Mouse (Mus musculus) megakaryocyte, adult 5-6 weeks (primary cell): Measurements from ENCODE around the gene Pou6f1. TPM values are rescaled to one million over a fixed set of nuclear protein-coding genes. Genes with fewer than 3 reads are reported as not detected.
A peak's percentile ranks its signal among the peaks of the same experiment; 100 is the strongest.
"Not testable (repeated sequence)": the region's sequence is repeated elsewhere in the genome, so short reads cannot be mapped to it uniquely, and the experiment has no call there.

ENCODE experiments used
- ATAC-seq: 2 replicates; pipeline ENCODE4 v1.8.0; 2016; ENCODE audit warnings: mild to moderate bottlenecking, inconsistent platforms; ENCODE audit not compliant: poor library complexity, severe bottlenecking
- total RNA-seq, 2 experiments: library from RNA; stranded (forward) in 1 of 2; stranded (reverse) in 1 of 2; fragments of 153-499, 151-499 nt in 1 of 2; fragments of 221-1000, 200-1000 nt in 1 of 2; gene quantifications; 2 replicates each; pipeline versions ENCODE4 v1.2.3 to v1.2.4; 2015 to 2017

Gene Pou6f1
- total RNA-seq, 2 experiments from 2014 or later: 0.73 to 1.0 TPM

DNA sequence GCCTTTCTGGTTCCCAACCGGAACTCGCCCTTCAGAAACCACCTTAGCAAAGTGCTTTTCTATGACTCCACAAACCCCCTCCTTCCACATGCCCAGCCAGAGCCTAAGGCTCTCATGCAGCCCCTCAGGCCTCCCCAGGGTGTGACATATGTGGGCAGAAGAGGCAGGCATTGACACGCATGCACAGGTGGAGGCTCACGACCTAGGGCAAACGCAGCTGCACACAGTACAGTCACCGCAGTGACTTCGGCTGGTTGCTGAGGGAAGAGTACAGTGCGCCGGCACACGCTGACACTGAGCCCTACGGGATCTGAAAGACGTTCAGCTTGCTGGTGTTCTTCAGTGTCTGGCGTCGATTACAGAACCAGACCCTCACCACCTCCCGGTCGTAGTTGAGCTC is 21.8 kb downstream of the Pou6f1 start:
- ATAC-seq: no peak

GRCm38 (mm10) chr15:100576810-100577209 is 23.0 kb downstream of the Pou6f1 start:
- no peak for ATAC-seq

DNA sequence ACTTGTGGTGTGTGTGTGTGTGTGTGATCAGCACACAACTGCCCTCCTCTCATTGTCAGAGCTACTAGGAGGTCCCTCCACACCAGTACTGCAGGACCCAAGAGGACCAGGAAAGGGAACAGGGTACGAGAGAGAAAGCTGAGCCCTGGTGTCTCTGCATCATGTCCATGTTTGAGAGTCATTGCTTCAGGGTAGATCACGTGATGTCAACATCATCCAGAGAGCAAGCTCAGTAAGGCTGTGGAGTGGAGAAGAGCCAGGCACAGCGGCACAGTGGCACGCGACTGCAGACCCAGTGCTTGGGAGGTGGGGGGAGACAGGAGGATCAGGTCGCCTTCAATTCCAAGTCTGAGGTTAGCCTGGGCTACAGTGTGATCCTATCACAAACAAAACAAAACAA is 23.4 kb downstream of the Pou6f1 start:
- no peak for ATAC-seq

- ATAC-seq: no peak
These were observed 24.4 kb downstream of the Pou6f1 start for GRCm38 (mm10) chr15:100575366-100575765.

- ATAC-seq: no peak
These were observed 25.4 kb downstream of the Pou6f1 start for GRCm38 (mm10) chr15:100574378-100574777.

GRCm38 (mm10) chr15:100573946-100574345 is 25.8 kb downstream of the Pou6f1 start:
- no peak for ATAC-seq

GRCm38 (mm10) chr15:100569239-100569638 is 30.5 kb downstream of the Pou6f1 start:
- no peak for ATAC-seq

DNA sequence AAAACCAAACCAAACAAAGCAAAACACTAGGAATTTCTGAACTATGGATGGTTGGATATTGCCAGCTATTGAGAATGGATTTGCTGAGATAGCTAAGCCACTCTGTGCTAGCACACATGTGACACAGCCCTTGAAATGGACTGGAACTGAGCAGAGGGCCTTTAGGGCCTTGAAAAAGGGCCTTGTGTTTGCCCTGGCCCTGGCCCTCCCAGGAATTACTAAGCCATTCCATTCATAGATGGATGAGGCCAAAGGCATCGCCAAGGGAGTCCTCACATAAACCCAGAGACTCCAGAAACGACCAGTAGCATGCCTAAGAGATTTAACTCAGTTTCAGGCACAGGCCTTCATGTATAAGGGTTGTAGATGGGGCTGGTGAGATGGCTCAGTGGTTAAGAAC is 33.3 kb downstream of the Pou6f1 start:
- ATAC-seq: no peak

GRCm38 (mm10) chr15:100557705-100558433 is 41.9 kb downstream of the Pou6f1 start:
- no peak for ATAC-seq

DNA sequence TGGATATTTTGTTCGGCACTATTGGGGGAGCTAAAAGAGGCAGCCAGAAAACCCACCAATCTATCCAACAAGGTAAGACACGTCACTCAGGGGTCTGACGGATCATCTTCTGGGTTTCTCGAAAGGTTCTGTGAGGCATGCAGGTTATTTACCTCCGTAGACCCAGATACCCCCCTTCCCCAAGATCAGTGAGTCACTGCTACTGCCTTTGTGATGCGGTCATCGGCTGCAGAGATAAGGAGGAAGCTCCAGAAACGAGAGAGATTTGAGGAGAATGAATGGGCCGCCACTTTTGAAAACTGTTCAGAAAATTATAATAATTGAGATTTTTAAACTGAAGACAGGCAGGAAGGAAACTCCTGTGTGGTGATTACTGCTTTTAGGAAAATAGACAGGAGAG is 43.4 kb downstream of the Pou6f1 start:
- ATAC-seq: no peak

DNA sequence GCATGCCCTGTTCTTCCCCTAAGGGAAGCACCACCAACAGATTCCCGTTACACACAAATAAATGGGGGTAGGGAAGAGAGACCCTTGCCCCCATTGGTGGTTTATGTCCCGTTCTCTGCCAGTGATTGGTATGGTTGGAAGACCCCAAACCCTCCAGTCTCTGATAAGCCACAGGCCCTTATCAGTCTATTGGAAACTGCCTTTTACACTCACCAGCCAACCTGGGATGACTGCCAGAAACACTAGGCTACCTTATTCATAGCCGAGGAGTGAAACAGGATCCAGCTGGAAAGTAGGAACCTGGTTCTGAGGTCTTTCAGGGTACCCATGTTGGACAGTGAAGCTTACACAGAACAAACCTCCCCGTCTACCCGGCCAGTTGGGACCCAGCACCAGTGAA is 43.8 kb downstream of the Pou6f1 start:
- no peak for ATAC-seq

DNA sequence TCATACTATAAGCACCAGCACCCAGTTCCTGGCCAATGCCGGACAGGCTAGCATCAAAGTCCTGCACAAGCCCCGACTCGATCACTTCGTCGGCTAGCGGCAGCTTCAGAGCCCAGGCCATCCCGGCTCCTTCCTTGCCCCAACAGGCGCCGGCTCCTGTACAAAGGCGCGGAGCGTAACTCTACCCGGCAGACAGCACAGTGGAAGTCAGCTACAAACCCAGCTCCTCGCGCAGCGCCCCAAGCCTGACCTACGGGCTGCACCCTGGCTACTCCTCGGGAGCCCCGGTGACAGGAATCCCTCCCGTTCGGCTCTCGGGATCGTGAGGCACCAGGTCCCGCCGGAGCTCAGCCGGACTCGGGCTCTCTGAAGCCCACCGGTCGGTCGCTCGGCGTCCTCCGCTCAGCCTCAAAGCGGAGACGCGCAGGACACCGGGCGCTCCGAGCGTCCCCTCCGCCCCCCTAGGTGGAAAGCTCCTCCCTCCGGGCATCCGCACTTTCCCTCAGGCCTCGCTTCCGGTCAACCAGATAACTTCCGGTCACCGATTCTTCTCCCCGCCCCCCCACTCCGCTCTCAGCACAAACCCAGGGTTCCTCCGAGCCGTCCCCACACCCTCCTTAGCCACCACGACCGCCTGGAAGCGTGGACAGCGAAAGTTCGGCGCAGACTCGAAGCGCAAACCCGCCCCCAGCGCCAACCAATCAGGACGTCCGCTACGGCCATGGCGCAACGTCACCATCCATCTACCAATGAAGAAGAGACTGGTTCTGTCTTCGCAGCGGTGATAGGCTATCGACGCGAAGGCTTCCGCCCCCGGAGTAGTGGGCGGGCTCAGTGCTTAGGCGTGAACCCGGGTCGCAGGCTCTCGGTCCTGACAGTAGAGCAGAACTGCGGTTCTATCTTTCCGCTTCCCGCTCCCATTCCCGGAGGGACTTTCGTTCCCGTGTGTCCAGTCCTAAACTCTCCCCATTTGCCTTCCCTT is 48.2 kb downstream of the Pou6f1 start, which contains the start of gene Tfcp2:
Tfcp2 (minus strand) TSS at position 683 of the 982 bp plus-strand sequence.
- ATAC-seq: peak; percentile 100

DNA sequence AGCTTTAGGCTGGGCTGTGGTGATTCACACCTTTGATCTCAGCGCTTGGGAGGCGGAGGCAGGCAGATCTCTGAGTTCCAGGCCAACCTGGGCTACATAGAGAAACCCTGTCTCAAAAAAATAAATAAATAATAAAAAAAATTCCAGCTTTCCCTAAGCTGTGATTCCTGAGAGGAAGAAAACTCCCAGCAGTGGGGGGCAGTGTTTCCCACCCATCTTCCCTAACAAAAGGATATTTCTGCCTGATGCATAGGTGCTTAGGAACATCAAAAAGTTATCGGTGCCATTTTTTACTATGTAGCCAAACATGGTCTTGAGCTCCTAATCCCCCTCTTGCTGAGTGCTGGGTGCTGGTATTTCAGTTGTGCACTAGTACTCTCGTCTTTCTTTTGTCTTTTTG is 49.5 kb downstream of the Pou6f1 start:
- ATAC-seq: no peak

DNA sequence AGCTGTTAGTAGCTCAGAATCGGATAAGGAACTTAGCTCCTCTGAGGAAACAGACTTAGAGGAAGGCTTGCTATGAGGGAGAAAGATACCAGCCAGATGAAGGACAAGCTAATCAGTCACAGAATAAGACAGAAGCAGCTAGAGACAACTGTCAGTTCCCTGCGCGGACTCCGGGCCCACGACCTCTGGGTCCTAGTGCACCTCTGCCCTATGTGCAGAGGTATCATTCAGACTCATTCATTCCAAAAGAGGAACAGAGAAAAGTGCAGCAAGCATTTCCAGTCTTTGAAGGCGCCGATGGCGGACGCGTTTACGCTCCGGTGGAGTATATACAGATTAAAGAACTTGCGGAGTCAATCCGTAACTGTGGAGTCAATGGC is 56.1 kb downstream of the Pou6f1 start:
- not testable (repeated sequence) for ATAC-seq

DNA sequence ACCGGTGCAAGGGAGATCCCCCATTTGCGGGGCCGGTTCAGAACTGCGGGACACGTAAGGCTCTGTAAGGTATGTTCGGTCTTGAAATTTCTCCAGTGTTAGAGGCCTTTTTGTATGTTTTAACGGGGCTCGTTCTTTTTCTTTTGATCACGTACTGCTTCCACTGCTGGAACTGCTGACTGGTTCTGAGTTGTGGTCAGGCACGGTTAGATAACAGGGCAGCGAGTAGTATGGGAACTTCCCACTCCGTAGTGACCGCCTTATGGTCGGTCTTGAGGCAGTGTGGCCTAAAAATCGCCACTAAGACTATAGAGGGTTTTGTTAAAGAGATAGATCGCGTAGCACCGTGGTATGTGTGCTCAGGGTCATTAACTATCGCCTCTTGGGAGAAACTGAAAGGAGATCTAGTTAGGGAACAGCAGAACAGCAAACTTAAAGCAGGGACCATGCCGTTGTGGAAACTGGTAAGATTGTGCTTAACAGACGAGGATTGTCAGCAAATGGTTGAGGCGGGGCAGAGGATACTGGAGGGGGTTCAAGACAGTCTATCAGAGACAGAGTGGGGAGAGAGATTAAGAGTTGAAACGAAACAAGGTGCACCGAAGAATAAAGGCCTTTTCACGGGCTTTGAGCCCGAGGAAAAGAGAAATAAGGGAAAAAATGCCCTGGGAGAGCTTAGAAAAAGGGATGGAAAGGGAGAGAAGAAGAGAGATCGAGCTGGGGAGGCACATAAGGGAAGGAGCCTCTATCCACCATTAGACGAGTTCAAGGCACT is 56.7 kb downstream of the Pou6f1 start:
- ATAC-seq: not testable (repeated sequence)

- no peak for ATAC-seq
These were observed 58.4 kb downstream of the Pou6f1 start for GRCm38 (mm10) chr15:100541426-100541825.

- ATAC-seq: not testable (repeated sequence)
These were observed 58.8 kb downstream of the Pou6f1 start for GRCm38 (mm10) chr15:100541001-100541400.

GRCm38 (mm10) chr15:100539411-100539810 is 60.4 kb downstream of the Pou6f1 start:
- no peak for ATAC-seq

DNA sequence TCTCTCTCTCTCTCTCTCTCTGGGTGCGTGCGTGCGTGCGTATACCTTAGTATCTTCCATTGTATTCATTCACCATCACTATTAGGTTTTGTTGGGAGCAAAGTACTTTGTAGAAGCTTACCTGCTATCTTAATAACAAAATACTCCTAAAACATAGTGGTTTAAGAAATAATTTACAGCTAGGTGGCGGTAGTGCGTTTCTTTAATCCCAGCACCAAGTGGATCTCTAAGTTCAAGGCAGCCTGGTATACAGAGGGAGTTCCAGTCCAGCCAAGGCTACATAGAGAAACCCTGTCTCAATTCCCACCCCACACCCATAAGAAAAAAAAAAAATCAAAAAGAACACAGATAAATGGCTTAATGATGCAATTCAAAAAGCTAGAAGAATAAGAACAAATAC is 61.9 kb downstream of the Pou6f1 start:
- peak; percentile 56 for ATAC-seq

DNA sequence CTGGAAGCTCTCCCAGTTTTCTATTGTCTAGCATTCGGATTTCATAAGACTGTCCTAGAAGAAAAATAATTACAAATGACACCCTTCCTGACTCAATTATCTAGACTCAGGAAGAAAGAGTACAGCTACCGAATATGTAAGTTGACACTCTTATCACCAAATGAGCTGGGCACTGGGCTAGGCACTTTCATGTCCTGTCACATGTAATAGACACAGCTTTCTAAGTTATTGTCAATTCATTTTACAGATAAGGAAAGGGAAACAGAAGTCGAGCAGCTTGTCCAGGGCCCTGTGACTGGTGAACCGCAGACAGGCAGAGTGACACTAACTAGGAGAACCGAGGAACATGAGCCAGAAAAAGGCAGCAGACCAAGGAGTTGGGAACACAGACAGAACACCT is 71.9 kb downstream of the Pou6f1 start:
- ATAC-seq: no peak

- ATAC-seq: no peak
These were observed 74.4 kb downstream of the Pou6f1 start for GRCm38 (mm10) chr15:100525405-100525804.
